Mouse (Mus musculus) kidney, postnatal 0 days (tissue): ENCODE measurements around the gene Srrt. TPM values are rescaled to one million over a fixed set of nuclear protein-coding genes. Genes with fewer than 3 reads are reported as not detected.

Experiments used
- ATAC-seq: fragments of 200-750 bp; cut with Nextera tagmentation; replicated peaks from 2 replicates; pipeline ENCODE4 v1.8.0; 2017; ENCODE audit warnings: low read depth, moderate number of reproducible peaks, moderate TSS enrichment, moderate library complexity; ENCODE audit not compliant: low FRiP score
- DNase-seq: peaks from one replicate; pipeline ENCODE4 v3.0.0-alpha.2; 2016; ENCODE audit warnings: low spot score
- H3K27ac ChIP-seq: fragments of 300-500 bp; sonication (generic); 2 replicates; pipeline ENCODE4 v1.5.1; 2014; ENCODE audit warnings: mild to moderate bottlenecking
- H3K27me3 ChIP-seq: fragments of 300-500 bp; sonication (generic); 2 replicates; pipeline ENCODE4 v1.6.1; 2014; ENCODE audit warnings: low read length, mixed read lengths; ENCODE audit not compliant: insufficient read depth
- H3K36me3 ChIP-seq: fragments of 300-500 bp; sonication (generic); 2 replicates; pipeline ENCODE4 v1.6.1; 2014; ENCODE audit warnings: low read length, mixed read lengths; ENCODE audit not compliant: insufficient read depth
- H3K4me1 ChIP-seq: fragments of 300-500 bp; sonication (generic); replicated peaks from 2 replicates; pipeline ENCODE4 v1.6.1; 2014; ENCODE audit warnings: antibody characterized with exemption, low read length, mixed read lengths; ENCODE audit not compliant: insufficient read depth
- H3K4me2 ChIP-seq: fragments of 300-500 bp; sonication (generic); 2 replicates; pipeline ENCODE4 v1.6.1; 2014; ENCODE audit warnings: mild to moderate bottlenecking, low read length, moderate library complexity, mixed read lengths
- H3K4me3 ChIP-seq: fragments of 300-500 bp; sonication (generic); replicated peaks from 2 replicates; pipeline ENCODE4 v1.5.1; 2014; ENCODE audit warnings: low read depth, low read length
- H3K9ac ChIP-seq: fragments of 300-500 bp; sonication (generic); 2 replicates; pipeline ENCODE4 v1.6.1; 2014; ENCODE audit warnings: low read depth, low read length
- H3K9me3 ChIP-seq: fragments of 300-500 bp; sonication (generic); replicated peaks from 2 replicates; pipeline ENCODE4 v1.6.1; 2016; ENCODE audit warnings: low read length, inconsistent platforms, mixed read lengths
- CTCF ChIP-seq: IDR thresholded peaks from 2 replicates; pipeline ENCODE4 v1.5.1; 2016; ENCODE audit warnings: antibody characterized with exemption, low read depth, mild to moderate bottlenecking, moderate library complexity
- WGBS: fragments of 180-500 bp; shearing (Covaris S2); extraction: QIAGEN DNeasy Blood & Tissue Kit; methylation state at CpG from one replicate; pipeline ENCODE4 v1.1.7; 2014; 5-methylcytosine and 5-hydroxymethylcytosine counted together
- polyA plus RNA-seq: library from polyadenylated mRNA; unstranded; fragments of >200 nt; fragmentation: Nextera tagmentation; extraction: Ambion mirVana; gene quantifications from 2 replicates; pipeline ENCODE4 v1.2.1, GENCODE M21; 2015

The Srrt gene
- polyA plus RNA-seq, 1 experiment from 2014 or later: 68.0 TPM

DNA sequence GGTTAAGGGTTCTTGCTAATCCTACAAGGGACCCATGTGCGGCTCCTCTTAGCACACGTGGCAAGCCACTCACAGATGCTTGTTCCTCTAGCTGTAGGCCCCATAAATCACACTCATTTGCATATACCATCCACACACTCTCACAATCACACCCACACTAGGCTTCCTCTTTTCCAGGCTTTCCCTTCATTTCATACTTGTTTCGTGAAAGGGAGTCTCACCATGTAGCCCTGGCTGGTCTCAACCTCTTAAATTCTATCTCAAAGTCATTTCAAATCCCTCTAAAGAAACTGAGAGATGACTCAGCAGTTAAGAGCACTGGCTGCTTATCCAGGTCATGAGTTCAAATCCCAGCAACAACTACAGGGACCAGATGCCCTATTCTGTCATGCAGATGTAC is 1.7 kb downstream of the Srrt start:
- H3K36me3 ChIP-seq: peaks cover 56% of the 10 kb centered on the region

GRCm38 (mm10) chr5:137304816-137305215 is 2.7 kb downstream of the Srrt start:
- no peak for TF ChIP-seq CTCF
- no peak for DNase-seq
- Histone ChIP-seq H3K36me3 (peaks cover 56% of the 10 kb centered on the region), H3K27me3 (no peaks in the 10 kb centered on the region), H3K4me2 (no peak overlapping the region), H3K4me3 (no peak overlapping the region), H3K4me1 (peaks cover 20% of the 10 kb centered on the region), H3K9me3 (no peaks in the 10 kb centered on the region), H3K9ac (0 out of 2 replicates have a peak overlapping the region, but pooled peaks have one; percentile 13), H3K27ac (no peak overlapping the region)
- WGBS: 47% methylated on average over 4 of the region's 4 CpGs
- no peak for ATAC-seq

More for the DNA sequence above, 1.7 kb downstream of the Srrt start:
- ATAC-seq (no peak), DNase-seq (no peak)
- Histone ChIP-seq H3K4me3 (peak overlapping the region; percentile 91; the same call in 1 of the 2 replicates), H3K9ac (0 out of 2 replicates have a peak overlapping the region, but pooled peaks have one; percentile 1), H3K27me3 (no peaks in the 10 kb centered on the region), H3K4me1 (peaks cover 20% of the 10 kb centered on the region), H3K9me3 (no peaks in the 10 kb centered on the region), H3K4me2 (peak overlapping the region; percentile 80), H3K27ac (no peak overlapping the region)
- 42% methylated on average over 3 of the region's 3 CpGs for WGBS
- no peak for TF ChIP-seq CTCF

- no peaks in the 10 kb centered on the region for H3K9me3 ChIP-seq
- WGBS: 76% methylated on average over 3 of the region's 3 CpGs
- H3K4me2 ChIP-seq: no peak overlapping the region
Observed at GRCm38 (mm10) chr5:137304165-137304564, 3.3 kb downstream of the Srrt start.

DNA sequence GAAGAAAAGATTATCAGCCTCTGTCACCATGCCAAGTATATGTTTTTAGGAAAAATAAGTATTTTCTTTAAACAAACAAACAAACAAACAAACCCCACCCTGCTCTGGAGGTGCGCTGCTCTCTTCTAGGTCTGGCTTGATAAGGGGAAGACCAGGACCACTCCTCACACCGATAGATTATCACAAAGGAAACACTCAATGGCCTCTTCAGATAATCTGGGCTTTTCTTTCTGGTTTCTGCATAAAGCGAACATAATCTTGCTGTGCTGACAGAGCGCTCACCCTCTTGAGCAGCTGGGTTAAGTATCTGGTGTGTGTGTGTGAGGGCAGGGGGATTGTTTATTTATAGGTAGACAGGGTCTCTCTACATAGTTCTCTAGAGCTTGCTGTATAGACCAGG is 3.9 kb downstream of the Srrt start:
- 89% methylated on average over 4 of the region's 4 CpGs for WGBS
- Histone ChIP-seq H3K4me3 (no peak overlapping the region), H3K4me1 (peaks cover 20% of the 10 kb centered on the region), H3K27me3 (no peaks in the 10 kb centered on the region), H3K27ac (no peak overlapping the region), H3K9ac (no peak overlapping the region), H3K4me2 (no peak overlapping the region), H3K36me3 (peaks cover 57% of the 10 kb centered on the region), H3K9me3 (no peaks in the 10 kb centered on the region)
- TF ChIP-seq CTCF: no peak
- DNase-seq (no peak), ATAC-seq (no peak)

More at GRCm38 (mm10) chr5:137304165-137304564, 3.3 kb downstream of the Srrt start:
- ATAC-seq (no peak), DNase-seq (no peak)
- H3K9ac ChIP-seq: no peak overlapping the region
- H3K27me3 ChIP-seq: no peaks in the 10 kb centered on the region
- peaks cover 20% of the 10 kb centered on the region for H3K4me1 ChIP-seq
- H3K27ac ChIP-seq: no peak overlapping the region
- TF ChIP-seq CTCF: no peak
- no peak overlapping the region for H3K4me3 ChIP-seq
- peaks cover 57% of the 10 kb centered on the region for H3K36me3 ChIP-seq

DNA sequence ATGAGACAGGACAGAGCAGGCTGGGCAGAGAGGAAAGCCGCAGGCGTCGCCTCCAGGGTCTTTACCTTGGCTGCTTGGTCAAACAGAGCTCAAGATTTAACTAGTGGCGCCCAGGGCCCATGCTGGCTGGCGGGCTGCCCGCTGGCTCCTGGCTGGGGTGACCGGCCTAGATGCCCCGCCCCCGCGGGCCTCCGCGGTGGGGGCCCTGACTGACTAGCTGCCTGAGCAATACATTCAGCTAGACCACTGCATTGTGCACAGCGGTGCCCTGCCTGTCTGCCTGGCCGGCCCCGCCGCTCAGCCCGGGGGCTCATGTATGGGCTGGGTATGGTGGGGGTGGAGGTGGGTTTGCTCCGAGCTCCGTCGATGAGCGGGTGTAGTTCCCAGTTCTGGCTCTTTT is 6.2 kb downstream of the Srrt start:
- 76% methylated on average over 21 of the region's 21 CpGs for WGBS
- Histone ChIP-seq H3K9ac (no peak overlapping the region), H3K4me2 (no peak overlapping the region), H3K27ac (no peak overlapping the region), H3K9me3 (no peaks in the 10 kb centered on the region), H3K4me3 (no peak overlapping the region), H3K36me3 (peaks cover 79% of the 10 kb centered on the region), H3K4me1 (peaks cover 18% of the 10 kb centered on the region), H3K27me3 (no peaks in the 10 kb centered on the region)
- TF ChIP-seq CTCF: no peak
- no peak for DNase-seq
- peak; percentile 58 for ATAC-seq

- ATAC-seq (no peak), DNase-seq (no peak)
- 82% methylated on average over 7 of the region's 7 CpGs for WGBS
- Histone ChIP-seq H3K9me3 (no peaks in the 10 kb centered on the region), H3K9ac (no peak overlapping the region), H3K27ac (no peak overlapping the region), H3K36me3 (peaks cover 91% of the 10 kb centered on the region), H3K27me3 (no peaks in the 10 kb centered on the region), H3K4me2 (no peak overlapping the region), H3K4me1 (peaks cover 6% of the 10 kb centered on the region), H3K4me3 (no peak overlapping the region)
- TF ChIP-seq CTCF: no peak
Observed at GRCm38 (mm10) chr5:137299240-137299639, 8.2 kb downstream of the Srrt start.

GRCm38 (mm10) chr5:137297126-137297525 is 10.3 kb downstream of the Srrt start:
- no peak for TF ChIP-seq CTCF
- H3K4me2 ChIP-seq: no peak overlapping the region
- H3K27me3 ChIP-seq: no peaks in the 10 kb centered on the region
- no peaks in the 10 kb centered on the region for H3K9me3 ChIP-seq
- WGBS: 89% methylated on average over 14 of the region's 14 CpGs
- H3K27ac ChIP-seq: no peak overlapping the region
- no peak for DNase-seq
- peaks cover 6% of the 10 kb centered on the region for H3K4me1 ChIP-seq
- ATAC-seq: no peak
- H3K9ac ChIP-seq: no peak overlapping the region
- H3K4me3 ChIP-seq: no peak overlapping the region
- peaks cover 70% of the 10 kb centered on the region for H3K36me3 ChIP-seq
